Mouse (Mus musculus) heart, embryonic 14.5 days (tissue): ENCODE data around the gene Sptbn4. TPM values are rescaled to one million over a fixed set of nuclear protein-coding genes. Genes with fewer than 3 reads are reported as not detected.
"Not testable (repeated sequence)": the region's sequence is repeated elsewhere in the genome, so short reads cannot be mapped to it uniquely, and the experiment has no call there.

ENCODE experiments used
- ATAC-seq: fragments of 200-750 bp; cut with Nextera tagmentation; 2 replicates; pipeline ENCODE4 v1.8.0; 2017; ENCODE audit warnings: low read depth, moderate TSS enrichment; ENCODE audit not compliant: insufficient number of reproducible peaks, insufficient read depth, low FRiP score
- H3K27ac ChIP-seq, 2 experiments: fragments of 200-500 bp in 1 of 2; fragments of 300-500 bp in 1 of 2; sonication (generic) in 1 of 2; replicated peaks in 1 of 2; 2 replicates each; pipeline ENCODE4 v1.5.1; 2012 to 2014; ENCODE audit warnings: low read depth in 2 of 2, low read length in 2 of 2, control low read depth in 1 of 2, mild to moderate bottlenecking in 1 of 2, mixed read lengths in 1 of 2; ENCODE audit not compliant: control insufficient read depth in 1 of 2, insufficient read depth in 1 of 2
- H3K27me3 ChIP-seq: fragments of 300-500 bp; sonication (generic); 2 replicates; pipeline ENCODE4 v1.6.1; 2014; ENCODE audit warnings: mild to moderate bottlenecking, low read length, control low read depth; ENCODE audit not compliant: control insufficient read depth, insufficient read depth
- H3K36me3 ChIP-seq: fragments of 300-500 bp; sonication (generic); 2 replicates; pipeline ENCODE4 v1.6.1; 2014; ENCODE audit warnings: mild to moderate bottlenecking, control low read depth, low read length, mixed read lengths; ENCODE audit not compliant: control insufficient read depth, insufficient read depth
- H3K4me1 ChIP-seq, 2 experiments: fragments of 200-500 bp in 1 of 2; fragments of 300-500 bp in 1 of 2; sonication (generic) in 1 of 2; 2 replicates each; pipeline ENCODE4 v1.6.1; 2012 to 2014; ENCODE audit warnings: low read length in 2 of 2, control low read depth in 1 of 2, mixed read lengths in 1 of 2; ENCODE audit not compliant: control insufficient read depth in 2 of 2, insufficient read depth in 2 of 2
- H3K4me2 ChIP-seq: fragments of 300-500 bp; sonication (generic); 2 replicates; pipeline ENCODE4 v1.6.1; 2014; ENCODE audit warnings: mild to moderate bottlenecking, low read length
- H3K4me3 ChIP-seq, 2 experiments: fragments of 200-500 bp in 1 of 2; fragments of 300-500 bp in 1 of 2; sonication (generic) in 1 of 2; 2 replicates each; pipeline ENCODE4 v1.5.1; 2012 to 2014; ENCODE audit warnings: low read length in 2 of 2, mild to moderate bottlenecking in 2 of 2, control low read depth in 1 of 2, low read depth in 1 of 2, moderate library complexity in 1 of 2; ENCODE audit not compliant: control insufficient read depth in 1 of 2, insufficient read depth in 1 of 2
- H3K9ac ChIP-seq: fragments of 300-500 bp; sonication (generic); 2 replicates; pipeline ENCODE4 v1.6.1; 2014; ENCODE audit warnings: mild to moderate bottlenecking, low read length
- H3K9me3 ChIP-seq: fragments of 300-500 bp; sonication (generic); 2 replicates; pipeline ENCODE4 v1.6.1; 2016; ENCODE audit warnings: low read length, control low read depth; ENCODE audit not compliant: control insufficient read depth
- WGBS: fragments of 180-500 bp; shearing (Covaris S2); extraction: QIAGEN DNeasy Blood & Tissue Kit; methylation state at CpG from one replicate; pipeline ENCODE4 v1.1.7; 2014; 5-methylcytosine and 5-hydroxymethylcytosine counted together
- polyA plus RNA-seq: library from polyadenylated mRNA; unstranded; fragments of >200 nt; fragmentation: Nextera tagmentation; extraction: Ambion mirVana; gene quantifications from 2 replicates; pipeline ENCODE4 v1.2.1, GENCODE M21; 2014

Gene Sptbn4
- 0.15 and 0.20 TPM in 2 replicates for polyA plus RNA-seq

GRCm38 (mm10) chr7:27447419-27448286 lies at the start of gene Sptbn4, which contains the start of gene Blvrb:
TSS of gene Sptbn4 (minus strand) at chr7:27447686.
TSS of gene Blvrb (plus strand) at chr7:27447978.
- Histone ChIP-seq H3K27ac (peak within 1 kb of the TSS; percentile 37 to 50; a peak in 2 of 4 replicates), H3K9me3 (no peaks in the 10 kb centered on the region), H3K4me3 (peak within 1 kb of the TSS; percentile 66 to 73), H3K4me2 (peak within 1 kb of the TSS; percentile 98), H3K36me3 (no peaks in the 10 kb centered on the region), H3K9ac (peak within 1 kb of the TSS; percentile 78), H3K4me1 (peaks cover 5 to 23% of the 10 kb centered on the region in 2 experiments; a peak in 3 of 4 replicates), H3K27me3 (peaks cover 26% of the 10 kb centered on the region)
- WGBS = 2% methylated on average over 53 of the region's 54 CpGs
- peak; percentile 95 for ATAC-seq

GRCm38 (mm10) chr7:27494659-27495367 lies 47.3 kb upstream of the Sptbn4 start:
- WGBS = 85% methylated on average over 8 of the region's 9 CpGs

GRCm38 (mm10) chr7:27493450-27493849 lies 46.0 kb upstream of the Sptbn4 start:
- peaks cover 16% of the 10 kb centered on the region for H3K36me3 ChIP-seq
- H3K4me1 ChIP-seq = peaks cover 33 to 37% of the 10 kb centered on the region in 2 experiments
- H3K4me2 ChIP-seq = no peak overlapping the region
- H3K27ac ChIP-seq = no peak overlapping the region
- H3K4me3 ChIP-seq = no peak overlapping the region
- 76% methylated on average over 5 of the region's 5 CpGs for WGBS
- H3K9me3 ChIP-seq = no peaks in the 10 kb centered on the region
- no peak overlapping the region for H3K9ac ChIP-seq
- H3K27me3 ChIP-seq = no peaks in the 10 kb centered on the region
- ATAC-seq = no peak

More at GRCm38 (mm10) chr7:27494659-27495367, 47.3 kb upstream of the Sptbn4 start:
- not testable (repeated sequence) for H3K36me3 ChIP-seq, H3K9ac ChIP-seq, H3K9me3 ChIP-seq, H3K4me2 ChIP-seq, ATAC-seq, H3K27ac ChIP-seq, H3K27me3 ChIP-seq, H3K4me3 ChIP-seq
- peaks cover 25 to 26% of the 10 kb centered on the region in 2 experiments for H3K4me1 ChIP-seq

DNA sequence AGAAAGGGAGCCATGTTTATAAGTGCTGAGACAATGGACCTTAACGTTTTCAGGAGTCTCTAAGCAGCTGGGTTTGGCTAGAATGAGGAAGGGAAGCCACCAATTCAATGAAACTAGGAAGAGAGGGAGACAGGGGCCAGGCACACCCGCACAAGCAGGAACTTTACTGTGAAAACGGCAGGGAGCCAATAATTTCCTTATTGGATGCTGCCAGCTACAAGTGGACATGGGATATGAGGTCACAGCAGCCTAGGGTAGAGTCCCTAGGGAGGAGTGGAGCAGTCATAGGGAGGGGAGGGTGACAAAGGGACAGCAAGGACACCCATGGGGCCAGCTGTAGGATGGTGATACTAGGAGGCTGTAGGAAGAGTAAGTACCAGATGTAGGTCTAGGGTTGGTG lies 45.5 kb upstream of the Sptbn4 start:
- Histone ChIP-seq H3K4me2 (no peak overlapping the region), H3K4me3 (no peak overlapping the region), H3K27ac (0 out of 4 replicates have a peak overlapping the region, but pooled peaks of 1 of the 2 experiments have one; percentile 93), H3K4me1 (peaks cover 35 to 41% of the 10 kb centered on the region in 2 experiments), H3K36me3 (peaks cover 16% of the 10 kb centered on the region), H3K27me3 (no peaks in the 10 kb centered on the region), H3K9ac (no peak overlapping the region), H3K9me3 (no peaks in the 10 kb centered on the region)
- 76% methylated on average over 3 of the region's 3 CpGs for WGBS
- no peak for ATAC-seq

- Histone ChIP-seq H3K36me3 (peaks cover 16% of the 10 kb centered on the region), H3K4me2 (peak overlapping the region; percentile 62), H3K4me1 (peaks cover 30 to 37% of the 10 kb centered on the region in 2 experiments), H3K4me3 (no peak overlapping the region), H3K27ac (peak overlapping the region; percentile 93 to 98), H3K9me3 (no peaks in the 10 kb centered on the region), H3K9ac (peak overlapping the region; percentile 1), H3K27me3 (no peaks in the 10 kb centered on the region)
- WGBS = 33% methylated on average over 7 of the region's 7 CpGs
- ATAC-seq = no peak
Measured at GRCm38 (mm10) chr7:27491856-27492255, 44.4 kb upstream of the Sptbn4 start.

DNA sequence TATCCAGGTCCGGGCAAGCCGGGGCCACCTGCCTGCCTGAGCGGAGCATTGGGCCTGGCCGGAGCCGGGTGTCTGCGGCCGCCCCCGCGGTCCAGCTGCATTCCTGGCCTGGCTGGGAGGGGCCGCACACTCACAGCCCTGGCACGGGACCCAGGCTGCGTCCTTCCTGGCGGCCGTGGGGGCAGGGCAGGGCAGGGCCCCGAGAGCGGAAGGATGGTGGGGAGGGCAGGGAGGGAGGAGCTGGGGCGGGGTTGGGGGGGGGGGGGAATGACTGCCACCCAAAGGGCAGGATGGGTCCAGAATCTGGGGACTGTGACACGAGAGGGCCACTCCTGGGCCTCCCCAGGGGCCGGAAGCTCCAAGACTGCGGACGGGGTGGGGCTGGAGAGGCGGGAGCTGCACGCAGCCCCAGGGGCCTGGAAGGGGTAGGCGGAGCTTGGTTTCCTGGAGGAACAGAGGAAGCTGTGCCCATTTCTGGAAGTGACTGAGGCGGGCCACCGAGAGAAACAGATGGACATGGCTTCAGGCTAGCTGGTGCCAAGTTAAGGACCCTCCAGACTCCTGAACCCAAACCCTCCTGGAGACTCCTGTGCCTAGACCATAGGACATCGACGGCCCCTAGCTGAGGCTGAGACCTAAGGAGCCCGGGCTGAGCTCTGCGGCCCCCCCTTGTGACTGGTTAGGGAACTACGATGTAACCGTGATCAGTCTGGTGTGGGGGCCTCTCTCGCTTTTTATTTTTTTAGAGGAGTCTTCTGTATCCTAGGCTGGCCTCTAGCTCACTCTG lies 43.2 kb upstream of the Sptbn4 start:
- peak overlapping the region; percentile 93 to 98 for H3K27ac ChIP-seq
- H3K4me1 ChIP-seq = peaks cover 29 to 37% of the 10 kb centered on the region in 2 experiments
- H3K4me2 ChIP-seq = peak overlapping the region; percentile 62
- H3K4me3 ChIP-seq = peak overlapping the region; percentile 34 to 40
- 1% methylated on average over 33 of the region's 33 CpGs for WGBS
- peak overlapping the region; percentile 71 for H3K9ac ChIP-seq
- no peaks in the 10 kb centered on the region for H3K27me3 ChIP-seq
- no peaks in the 10 kb centered on the region for H3K9me3 ChIP-seq
- H3K36me3 ChIP-seq = peaks cover 16% of the 10 kb centered on the region
- peak; percentile 79 for ATAC-seq

GRCm38 (mm10) chr7:27490227-27490542 lies 42.7 kb upstream of the Sptbn4 start:
- WGBS = 12% methylated on average over 4 of the region's 4 CpGs
- Histone ChIP-seq H3K27ac (peak overlapping the region; percentile 93 to 98), H3K4me3 (peak overlapping the region; percentile 34 to 40), H3K4me1 (peaks cover 29 to 41% of the 10 kb centered on the region in 2 experiments), H3K4me2 (peak overlapping the region; percentile 62), H3K27me3 (no peaks in the 10 kb centered on the region), H3K36me3 (peaks cover 16% of the 10 kb centered on the region), H3K9me3 (no peaks in the 10 kb centered on the region), H3K9ac (peak overlapping the region; percentile 71)
- no peak for ATAC-seq
